39 mouse cellular contexts compared by ENCODE assay signal in the genomic region with DNA sequence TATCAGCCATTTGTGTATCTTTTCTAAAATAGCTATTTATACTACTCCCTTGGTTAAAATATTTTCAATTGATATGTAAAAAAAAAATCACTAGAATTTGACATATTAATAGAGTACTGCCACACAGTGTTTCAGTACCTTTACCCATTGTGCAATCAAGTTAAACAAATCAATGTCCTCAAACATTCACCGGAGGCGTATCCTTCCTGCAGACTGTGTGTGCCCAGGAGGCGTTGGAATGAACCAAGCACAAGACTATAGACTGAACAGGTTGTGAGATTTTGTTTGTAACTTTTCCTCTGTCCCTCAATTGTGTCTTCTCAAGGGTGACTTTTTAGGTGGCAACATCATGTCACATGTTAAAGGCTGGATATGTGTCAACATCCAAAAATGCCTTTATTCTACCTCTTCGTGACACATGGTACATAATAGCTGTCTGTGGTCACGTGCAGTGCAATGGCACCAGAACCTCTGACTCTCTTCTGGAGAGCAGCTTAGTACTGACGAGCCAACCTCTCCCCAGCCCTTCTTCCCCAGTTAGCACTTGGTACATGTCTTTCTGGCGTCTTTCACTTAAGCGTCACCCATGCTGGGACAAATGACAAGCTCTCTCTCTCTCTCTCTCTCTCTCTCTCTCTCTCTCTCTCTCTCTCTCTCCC. TPM values are rescaled to one million over a fixed set of nuclear protein-coding genes. Genes with fewer than 3 reads are reported as not detected.
"Had no signal": no experiment of that assay in that cellular context is flagged by ENCODE, and none has a peak within 500 bp of the region (broad histone marks: within the 10 kb centered on the region; RNA-seq: fewer than 3 reads in every experiment).

No protein-coding gene starts in this region.

- H3K4me1 ChIP-seq: intestine, embryonic 15.5 days had no signal

- H3K9me3 ChIP-seq: heart, embryonic 13.5 days; heart, embryonic 15.5 days; intestine, embryonic 15.5 days; limb, embryonic 13.5 days; limb, embryonic 15.5 days had no signal

- H3K27ac ChIP-seq: gastrocnemius, adult 2 months; heart, adult 2 months; heart, embryonic 13.5 days; heart, embryonic 15.5 days; hindbrain, embryonic 14.5 days; intestine, embryonic 15.5 days; limb, embryonic 13.5 days; limb, embryonic 15.5 days had no signal

- H3K36me3 ChIP-seq: heart, embryonic 13.5 days; heart, embryonic 15.5 days; intestine, embryonic 15.5 days; limb, embryonic 13.5 days; limb, embryonic 15.5 days had no signal

- H3K4me3 ChIP-seq: gastrocnemius, adult 2 months; heart, adult 2 months; heart, embryonic 13.5 days; heart, embryonic 15.5 days; intestine, embryonic 15.5 days; limb, embryonic 13.5 days; limb, embryonic 15.5 days had no signal

- H3K4me2 ChIP-seq: heart, embryonic 11.5 days; heart, embryonic 13.5 days; heart, embryonic 15.5 days; hindbrain, embryonic 14.5 days; intestine, embryonic 15.5 days; limb, embryonic 13.5 days; limb, embryonic 15.5 days had no signal

- DNase-seq: gastrocnemius, adult 2 months; gastrocnemius, postnatal 10 days; gastrocnemius, postnatal 25 days; heart, adult 11 months; heart, adult 2 months; heart, postnatal 14 days; heart, postnatal 36 days; kidney, adult 18-20 months; kidney, adult 8-10 months; kidney, postnatal 10 days; kidney, postnatal 25 days; kidney, postnatal 4 days; layer of hippocampus, adult 9-11 months; layer of hippocampus, postnatal 36 days; left cerebral cortex, postnatal 4 days had no signal

- H3K9ac ChIP-seq: heart, embryonic 13.5 days; heart, embryonic 15.5 days; hindbrain, embryonic 14.5 days; intestine, embryonic 15.5 days; limb, embryonic 13.5 days; limb, embryonic 15.5 days had no signal

- ATAC-seq: forebrain, embryonic 16.5 days; hindbrain, embryonic 16.5 days; inflammation-experienced regulatory T-cells, adult 6 months; intestine, embryonic 15.5 days; intestine, postnatal 0 days had no signal

RNA-seq across cellular contexts. Expression of a gene that starts 51.0 kb away (rescaled TPM):
- total RNA-seq: gastrocnemius, adult 2 months; gastrocnemius, postnatal 10 days; gastrocnemius, postnatal 25 days; heart, adult 2 months; heart, postnatal 14 days; heart, postnatal 36 days; hematopoietic stem cell, adult 5-6 weeks; layer of hippocampus, adult 18-20 months; layer of hippocampus, postnatal 14 days; layer of hippocampus, postnatal 36 days; left cerebral cortex, adult 18-20 months; left cerebral cortex, adult 8-10 months; left cerebral cortex, postnatal 10 days; left cerebral cortex, postnatal 25 days; left cerebral cortex, postnatal 4 days had no signal
- polyA plus RNA-seq: forebrain, embryonic 16.5 days; frontal cortex, adult 2 months; gonadal fat pad, adult 2 months; heart, adult 2 months; heart, embryonic 11.5 days; heart, embryonic 13.5 days; heart, embryonic 15.5 days; hindbrain, embryonic 11.5 days; hindbrain, embryonic 14.5 days; hindbrain, embryonic 16.5 days; inflammation-experienced regulatory T-cells, adult 6 months; intestine, embryonic 15.5 days; intestine, postnatal 0 days; kidney, embryonic 14.5 days; kidney, embryonic 16.5 days; limb, embryonic 11.5 days; limb, embryonic 13.5 days; limb, embryonic 15.5 days had no signal
